Mouse (Mus musculus): ENCODE results near the gene Sptb.

Sptb gene

GRCm38 (mm10) chr12:76577858-76578257, 132.5 kb downstream of the Sptb start:
- DNase-seq (ENCODE audit: extremely low spot score, low spot score), result no peak

- no peak for DNase-seq (ENCODE audit: extremely low spot score, low spot score)
Measured at GRCm38 (mm10) chr12:76576806-76577205, 133.5 kb downstream of the Sptb start.

- DNase-seq (ENCODE audit: extremely low spot score, low spot score), result no peak
Measured at GRCm38 (mm10) chr12:76576061-76576460, 134.3 kb downstream of the Sptb start.

DNA sequence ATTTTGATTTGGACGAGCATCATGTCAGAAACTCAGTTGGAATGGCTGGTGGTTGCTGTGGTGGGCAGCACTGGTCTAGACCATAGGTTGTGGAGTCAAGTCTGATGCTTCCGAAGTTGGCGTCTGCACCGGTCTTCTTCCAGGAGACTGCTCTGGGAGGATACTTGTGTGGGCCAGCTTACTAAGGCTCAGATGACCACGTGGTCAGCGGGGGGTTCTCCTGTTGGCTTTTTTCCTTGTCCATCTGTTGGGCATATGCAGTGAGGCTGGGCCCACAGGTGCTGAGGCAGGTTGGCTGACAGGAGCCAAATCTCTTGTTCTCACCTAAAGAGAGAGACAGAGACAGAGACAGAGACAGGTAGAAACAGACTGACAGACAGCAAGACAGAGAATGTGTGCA, 135.5 kb downstream of the Sptb start:
- no peak for DNase-seq (ENCODE audit: extremely low spot score, low spot score)

DNA sequence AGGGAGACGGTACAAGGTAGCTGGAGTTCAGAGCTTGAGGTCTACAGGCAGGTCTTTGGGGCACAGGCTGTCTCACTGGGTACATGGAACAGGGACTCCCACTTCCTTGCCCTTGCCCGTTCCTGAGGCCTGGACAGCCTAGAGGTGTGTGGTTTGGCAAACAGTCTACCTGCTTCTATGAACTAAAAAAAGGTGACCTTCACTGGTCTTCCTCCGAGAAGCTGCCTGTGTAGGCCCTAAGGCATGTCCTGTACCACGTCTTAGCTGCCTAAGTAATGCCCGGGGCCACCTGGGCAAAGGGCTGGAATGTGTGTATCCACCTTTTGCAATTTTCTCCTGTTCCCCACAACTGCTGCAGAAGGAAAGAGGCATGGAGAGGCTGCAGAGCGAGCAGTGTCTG, 137.0 kb downstream of the Sptb start:
- no peak for DNase-seq (ENCODE audit: extremely low spot score, low spot score)

GRCm38 (mm10) chr12:76572261-76573251, 137.8 kb downstream of the Sptb start:
- DNase-seq (ENCODE audit: extremely low spot score, low spot score), result no peak

GRCm38 (mm10) chr12:76571266-76571665, 139.1 kb downstream of the Sptb start:
- no peak for DNase-seq (ENCODE audit: extremely low spot score, low spot score)

DNA sequence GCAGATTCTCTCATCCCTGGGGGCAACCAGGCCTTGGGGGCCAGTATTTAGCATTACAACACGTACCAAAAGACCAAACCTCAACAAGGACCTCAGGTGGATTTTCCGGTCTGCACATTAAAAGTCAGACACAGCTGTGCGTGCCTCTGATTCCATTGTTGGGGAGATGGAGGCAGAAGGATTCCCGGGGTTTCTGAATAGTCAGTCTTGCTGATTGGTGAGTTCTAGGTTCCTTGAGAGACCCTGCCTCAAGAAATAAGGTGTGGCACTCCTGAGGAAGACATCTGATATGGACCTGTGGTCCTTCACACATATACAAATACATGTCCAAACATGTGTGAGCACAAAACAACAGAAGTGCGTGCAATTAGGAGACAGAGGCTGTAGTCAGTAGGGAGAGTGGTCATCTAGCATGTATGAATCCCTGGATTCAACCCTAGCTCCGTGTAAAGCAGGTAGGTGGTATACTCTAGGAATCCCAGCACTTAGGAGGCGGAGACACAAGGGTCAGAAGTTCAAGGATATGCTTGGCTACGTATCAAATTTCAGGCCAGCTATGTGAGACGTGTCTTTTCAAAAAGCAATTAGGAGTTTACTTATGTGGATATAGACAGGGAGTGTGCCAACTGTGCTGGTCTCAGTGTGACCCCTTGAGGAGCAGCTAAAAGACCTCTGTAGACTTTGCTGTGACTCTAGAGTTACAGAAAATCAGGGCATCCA, 140.0 kb downstream of the Sptb start:
- no peak for DNase-seq (ENCODE audit: extremely low spot score, low spot score)

DNA sequence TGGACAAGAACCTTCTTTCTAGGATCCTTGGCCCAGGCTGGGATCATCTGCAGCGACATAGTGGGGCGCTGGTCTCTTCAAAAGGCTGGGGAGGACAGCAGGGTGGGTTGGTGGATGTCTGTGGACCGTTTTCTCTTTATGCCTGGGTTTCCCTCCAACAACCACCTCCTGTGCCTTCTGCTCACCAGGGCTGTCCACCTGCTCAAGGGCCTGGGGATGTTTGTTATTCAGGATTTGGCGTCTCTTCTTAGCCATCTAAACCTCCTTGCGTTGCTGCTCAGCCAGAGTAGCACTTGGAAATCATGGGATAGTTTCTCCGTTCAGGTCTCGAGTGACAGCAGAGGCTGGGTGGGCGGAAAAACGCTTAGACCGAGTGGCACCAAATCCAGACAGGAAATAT, 144.1 kb downstream of the Sptb start:
- no peak for DNase-seq (ENCODE audit: extremely low spot score, low spot score)

DNA sequence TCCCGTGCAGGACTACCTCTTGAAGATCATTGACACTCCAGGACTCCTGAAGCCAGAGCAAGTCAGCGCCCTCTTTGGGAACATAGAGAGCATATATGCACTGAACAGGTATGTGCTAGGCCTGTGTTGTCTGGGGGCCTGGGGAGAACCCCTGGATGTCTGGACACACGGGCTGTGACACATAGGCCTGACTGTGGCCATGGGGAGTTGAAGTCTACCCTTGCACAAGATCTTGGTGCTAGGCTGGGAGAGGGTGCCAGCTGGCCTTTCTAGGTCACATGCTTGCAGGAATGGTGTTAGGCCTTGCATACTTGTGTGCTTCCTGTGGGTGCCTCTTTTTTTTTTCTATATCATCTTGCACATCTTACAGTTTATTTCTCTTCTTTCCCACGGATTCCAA, 148.2 kb downstream of the Sptb start:
- no peak for DNase-seq (ENCODE audit: extremely low spot score, low spot score)

DNA sequence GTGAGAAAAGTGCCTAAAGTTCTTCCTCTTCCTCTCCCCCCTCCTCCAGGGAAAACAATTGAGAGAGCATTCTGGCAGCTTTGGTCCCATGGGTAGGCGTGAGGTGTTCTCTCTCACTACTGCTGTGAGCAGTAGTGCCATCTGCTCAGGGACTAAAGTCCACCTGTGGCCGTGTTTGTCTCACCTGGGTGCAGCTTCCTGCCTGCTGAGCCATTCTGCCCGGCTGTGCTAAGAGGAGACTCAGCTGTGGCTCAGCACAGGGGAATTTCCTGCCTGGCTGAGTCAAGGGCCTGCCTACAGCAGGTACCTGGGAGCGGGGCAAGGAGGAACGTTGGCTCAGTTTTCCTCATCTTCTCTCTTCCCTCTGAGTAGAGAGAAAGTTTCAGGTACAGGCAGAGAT, 152.1 kb downstream of the Sptb start:
- no peak for DNase-seq (ENCODE audit: extremely low spot score, low spot score)

- no peak for DNase-seq (ENCODE audit: extremely low spot score, low spot score)
Measured at GRCm38 (mm10) chr12:76556745-76557389, 153.5 kb downstream of the Sptb start.

DNA sequence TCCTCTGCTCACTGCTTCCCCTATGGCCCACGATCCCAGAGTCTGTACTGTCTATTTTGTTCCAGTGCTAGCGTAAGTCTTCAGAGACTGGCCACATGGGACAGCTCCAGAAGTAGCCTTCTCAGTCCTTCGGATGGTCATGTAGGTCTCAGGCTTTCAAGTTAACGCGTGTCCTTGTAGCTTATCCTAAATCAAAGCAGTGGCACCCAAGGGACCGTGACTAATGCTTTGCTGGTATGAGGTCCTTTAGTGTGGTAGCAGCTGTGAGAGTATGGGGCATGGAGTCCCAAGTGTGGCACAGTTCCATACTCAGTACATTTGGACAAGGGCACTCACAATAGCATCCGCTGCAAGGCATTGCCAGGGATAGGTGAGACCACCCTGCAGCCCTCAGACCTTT, 154.2 kb downstream of the Sptb start:
- DNase-seq (ENCODE audit: extremely low spot score, low spot score), result no peak

- no peak for DNase-seq (ENCODE audit: extremely low spot score, low spot score)
Measured at GRCm38 (mm10) chr12:76554871-76555386, 155.4 kb downstream of the Sptb start.

- no peak for DNase-seq (ENCODE audit: extremely low spot score, low spot score)
Measured at GRCm38 (mm10) chr12:76554392-76554791, 156.0 kb downstream of the Sptb start.

DNA sequence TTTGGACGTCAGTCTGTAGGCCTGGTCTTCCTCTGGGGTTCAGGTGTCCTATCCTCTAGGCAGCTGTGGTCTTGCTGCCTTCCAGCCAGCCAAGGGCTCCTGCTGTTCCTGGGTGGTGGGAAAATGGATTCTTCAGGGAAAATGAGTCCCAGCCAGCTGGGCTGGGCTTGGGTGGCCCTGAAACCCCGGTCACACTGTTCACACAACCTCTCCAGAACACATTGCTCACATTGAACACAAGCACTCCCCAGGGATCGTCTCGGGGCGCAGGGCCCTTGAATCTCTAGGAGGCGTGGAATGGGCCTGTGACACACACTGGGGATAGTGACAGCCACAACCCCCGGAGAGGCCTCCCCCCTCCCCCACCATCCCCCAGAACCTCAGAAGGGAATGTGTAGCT, 156.4 kb downstream of the Sptb start:
- no peak for DNase-seq (ENCODE audit: extremely low spot score, low spot score)

DNA sequence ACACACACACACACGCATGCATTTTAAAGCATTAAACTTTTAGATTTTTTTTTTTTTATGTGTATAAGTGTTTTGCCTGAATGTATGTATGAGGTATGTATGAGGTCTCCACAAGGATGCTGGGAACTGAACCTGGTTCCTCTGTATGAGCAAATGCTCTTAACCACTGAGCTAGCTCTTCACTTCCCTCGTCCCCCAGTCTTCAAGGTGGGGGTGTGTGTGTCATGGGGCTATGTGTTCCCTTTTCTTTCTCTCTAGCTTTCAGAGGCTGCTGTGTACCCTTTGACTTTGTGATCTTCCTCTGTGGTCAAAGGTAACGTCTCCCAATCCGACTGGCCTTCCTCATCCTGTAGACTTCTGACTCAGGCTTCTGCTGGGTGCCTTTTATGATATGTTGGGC, 157.4 kb downstream of the Sptb start:
- DNase-seq (ENCODE audit: extremely low spot score, low spot score), result no peak

DNA sequence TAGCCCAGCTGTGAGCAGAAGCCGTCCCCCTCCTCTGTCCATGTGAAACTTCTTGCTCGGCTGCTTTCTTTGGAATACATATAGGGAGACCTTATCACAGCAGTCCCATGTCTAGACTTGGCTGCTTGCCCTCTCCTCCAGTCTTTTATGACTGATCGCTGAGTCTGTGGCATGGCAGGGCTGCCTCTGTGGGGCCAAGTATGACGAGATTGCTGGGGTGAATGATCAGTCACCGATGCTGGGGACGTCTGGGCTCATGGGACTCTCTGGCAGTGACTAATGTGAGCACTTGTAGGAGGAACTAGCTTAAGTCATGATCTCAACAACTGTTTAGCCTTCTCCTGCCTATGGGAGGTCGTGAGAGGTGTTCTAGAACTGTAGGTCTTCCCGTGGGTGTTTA, 158.0 kb downstream of the Sptb start:
- no peak for DNase-seq (ENCODE audit: extremely low spot score, low spot score)

GRCm38 (mm10) chr12:76549203-76549602, 161.1 kb downstream of the Sptb start:
- no peak for DNase-seq (ENCODE audit: extremely low spot score, low spot score)

- no peak for DNase-seq (ENCODE audit: extremely low spot score, low spot score)
Measured at GRCm38 (mm10) chr12:76548082-76548423, 162.3 kb downstream of the Sptb start.

DNA sequence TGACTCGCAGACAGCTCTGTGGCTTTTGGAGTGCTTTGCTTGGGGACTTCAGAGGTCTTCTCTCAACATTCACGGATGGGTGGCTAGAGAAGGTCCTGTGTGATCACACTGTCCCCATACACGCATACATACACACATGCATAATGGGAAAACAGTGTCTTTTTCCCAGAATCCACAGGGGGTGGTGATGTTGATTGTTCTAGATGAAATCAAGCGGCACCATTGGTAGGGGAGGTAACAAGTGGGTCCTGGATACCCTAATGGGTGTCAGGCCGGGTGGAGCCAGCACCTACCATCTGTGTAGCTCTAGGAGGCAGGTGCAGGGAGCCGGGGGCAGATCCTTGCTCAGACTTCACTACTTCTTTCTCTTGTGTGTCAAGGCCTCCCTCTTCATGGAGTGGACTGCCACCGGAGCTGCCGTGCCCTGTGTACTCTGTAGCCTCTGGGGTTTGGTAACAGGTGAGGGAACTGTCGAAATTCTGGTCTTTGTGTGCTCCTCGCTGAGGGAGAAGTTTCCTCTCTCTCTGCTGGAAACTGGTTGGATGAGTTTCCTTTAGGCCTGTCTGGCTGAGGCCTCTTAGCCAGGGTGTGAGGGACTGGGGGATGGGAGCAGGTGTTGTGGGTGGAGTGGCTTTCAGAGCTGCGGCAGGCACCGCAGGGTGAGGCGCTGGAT, 162.8 kb downstream of the Sptb start:
- no peak for DNase-seq (ENCODE audit: extremely low spot score, low spot score)
